Mouse (Mus musculus): ENCODE data around the gene Hist1h2be.
"Not testable (repeated sequence)": the region's sequence is repeated elsewhere in the genome, so short reads cannot be mapped to it uniquely, and the experiment has no call there.

The Hist1h2be gene

DNA sequence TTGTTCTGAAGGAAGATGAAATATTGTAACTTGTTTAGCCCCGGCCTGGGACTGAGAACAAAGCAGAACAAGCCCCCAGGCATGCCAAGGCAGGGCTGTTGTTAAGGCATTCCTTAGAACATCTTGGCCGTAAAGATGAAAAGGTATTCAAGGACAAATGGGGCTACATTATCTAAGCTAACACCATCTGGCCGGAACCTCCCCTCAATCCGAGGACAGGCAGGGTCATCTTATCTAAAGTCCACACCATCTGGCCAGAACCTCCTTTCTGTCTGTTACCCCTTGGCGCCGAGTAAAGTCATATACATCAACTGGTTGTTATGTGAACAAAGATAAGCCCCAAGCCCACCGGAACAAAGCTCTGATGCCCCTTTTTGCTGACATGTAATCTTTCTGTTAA is 29.0 kb downstream of the Hist1h2be start:
- DNase-seq, result not testable (repeated sequence)

DNA sequence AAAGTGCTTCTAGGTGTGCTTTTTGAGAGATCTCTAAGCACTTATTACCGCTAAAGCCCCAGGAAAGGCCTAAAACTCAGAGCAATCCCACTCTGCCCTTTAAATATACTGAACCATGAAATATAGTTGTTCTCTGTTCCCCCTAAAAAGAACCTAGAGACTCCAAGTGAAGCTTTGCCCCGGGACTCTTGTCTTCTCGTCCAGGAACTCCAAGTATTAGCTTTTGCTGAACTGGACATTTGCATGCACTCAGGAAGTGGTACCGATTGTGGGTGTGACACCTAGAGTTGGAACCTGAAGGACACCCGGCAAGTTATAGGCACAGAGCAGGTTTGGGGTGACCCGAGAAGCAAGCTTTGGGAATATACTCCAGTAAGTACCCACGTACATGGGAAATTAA is 29.7 kb downstream of the Hist1h2be start:
- no peak for DNase-seq

DNA sequence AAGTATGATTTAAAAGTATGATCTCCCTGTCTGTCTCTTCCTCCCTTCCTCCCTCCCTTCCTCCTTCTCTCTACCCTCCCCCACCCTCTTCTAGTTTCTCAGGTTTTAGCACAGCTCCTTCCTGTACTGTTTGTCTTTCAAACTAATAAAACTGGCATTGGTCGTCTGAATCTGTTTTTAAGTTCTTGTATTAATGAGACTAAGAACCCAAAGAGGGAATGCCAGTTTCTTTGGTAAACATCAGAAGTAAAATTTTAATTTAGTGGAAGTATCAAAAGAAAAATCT is 34.0 kb downstream of the Hist1h2be start:
- DNase-seq, result no peak

DNA sequence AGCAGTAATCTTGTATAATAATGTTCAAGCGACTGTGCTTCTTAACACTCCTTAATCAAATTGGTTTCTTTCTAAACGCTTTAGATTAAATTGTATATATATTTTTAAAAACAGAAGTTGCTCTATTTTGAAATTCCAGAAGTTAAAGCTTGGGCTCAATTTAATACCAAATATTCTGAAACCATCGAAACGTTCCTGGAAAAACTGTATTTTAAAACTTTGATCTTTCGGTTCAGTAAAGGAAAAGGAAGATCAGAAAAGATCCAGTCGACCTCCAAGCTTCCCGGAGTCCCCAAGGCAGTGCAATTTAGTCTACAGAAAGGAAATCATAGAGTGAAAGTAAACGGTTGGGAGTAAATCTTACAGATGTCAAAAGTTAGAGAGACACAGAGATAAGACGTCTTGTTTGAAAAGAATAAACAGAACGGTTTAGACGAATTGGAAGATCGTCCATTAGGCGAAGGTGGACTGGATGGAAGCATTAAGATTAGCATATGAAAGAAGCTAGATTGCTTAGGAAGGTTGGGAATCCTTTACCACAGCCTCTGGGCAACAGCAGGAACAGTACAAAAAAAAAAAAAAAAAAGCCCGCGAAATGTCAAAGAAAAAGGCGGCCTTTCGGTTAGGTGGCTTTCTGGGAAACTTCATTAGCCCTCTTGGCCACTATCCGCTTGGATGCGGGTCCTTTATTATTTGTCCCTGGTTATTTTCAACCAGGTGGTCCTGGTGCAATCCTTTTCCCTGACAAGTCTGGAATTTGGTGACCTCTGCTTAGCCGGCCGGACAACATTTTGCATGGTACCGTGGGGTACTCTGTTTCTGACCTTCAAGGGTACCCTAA is 34.6 kb downstream of the Hist1h2be start:
- DNase-seq, result peak in 1 of 2 experiments; percentile 22

DNA sequence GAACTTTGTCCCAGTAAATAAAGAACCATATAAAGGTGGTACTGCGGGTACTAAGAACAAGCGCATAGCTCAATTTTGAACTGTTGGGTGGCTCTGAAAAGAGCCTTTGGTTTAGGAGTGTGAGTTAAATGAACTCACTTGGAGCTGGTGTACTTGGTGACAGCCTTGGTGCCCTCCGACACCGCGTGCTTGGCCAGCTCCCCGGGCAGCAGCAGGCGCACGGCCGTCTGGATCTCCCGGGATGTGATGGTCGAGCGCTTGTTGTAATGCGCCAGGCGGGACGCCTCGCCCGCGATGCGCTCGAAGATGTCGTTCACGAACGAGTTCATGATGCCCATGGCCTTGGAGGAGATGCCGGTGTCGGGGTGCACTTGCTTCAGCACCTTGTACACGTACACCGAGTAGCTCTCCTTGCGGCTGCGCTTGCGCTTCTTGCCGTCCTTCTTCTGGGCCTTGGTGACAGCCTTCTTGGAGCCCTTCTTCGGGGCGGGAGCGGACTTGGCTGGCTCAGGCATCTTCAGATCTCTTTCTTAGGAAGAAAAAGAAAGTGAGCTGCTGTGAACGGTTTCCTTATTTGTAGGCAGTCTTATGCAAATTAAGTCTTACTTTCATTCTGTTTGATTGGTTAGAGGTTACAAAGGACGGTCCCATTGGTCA is 35.4 kb downstream of the Hist1h2be start:
- peak; percentile 71 to 77 for DNase-seq

DNA sequence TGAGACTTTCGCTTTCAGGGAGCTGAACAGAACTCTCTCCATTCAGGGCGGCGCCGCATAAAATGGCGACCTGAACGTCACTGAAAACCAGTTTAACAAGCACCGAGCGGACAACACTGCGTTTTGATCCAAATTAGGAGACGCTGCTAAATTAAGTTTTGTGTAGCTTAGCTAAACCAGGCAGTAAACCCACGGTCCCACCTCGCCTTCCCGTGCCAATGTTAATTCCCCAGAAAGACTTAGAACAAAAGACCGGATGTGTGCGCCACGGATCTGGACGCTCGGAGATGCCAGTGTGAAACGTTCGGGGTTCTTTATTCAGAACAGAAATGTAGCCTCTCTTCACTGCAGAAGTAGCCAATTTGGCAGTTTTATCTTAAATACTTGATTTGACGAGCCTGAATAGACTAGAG is 35.9 kb downstream of the Hist1h2be start:
- peak; percentile 82 to 85 for DNase-seq

DNA sequence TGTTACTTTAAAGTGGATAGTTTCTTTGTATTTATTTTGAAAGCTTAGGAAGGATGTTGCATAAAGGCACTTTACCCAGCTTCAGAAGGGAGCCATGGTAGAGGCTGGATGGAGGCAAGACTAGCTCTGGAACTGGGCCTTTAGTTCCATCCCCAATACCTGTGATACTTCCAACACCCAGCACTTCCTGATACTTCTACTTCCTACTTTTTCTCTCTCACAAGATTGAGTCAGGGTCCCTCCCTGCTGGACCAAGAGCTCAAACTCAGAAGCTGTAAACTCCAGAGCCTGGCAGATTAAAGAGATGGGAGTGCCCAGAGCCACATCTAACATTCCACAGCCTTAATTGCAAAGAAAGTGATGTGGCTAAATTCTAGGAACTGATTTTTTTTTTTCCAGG is 36.6 kb downstream of the Hist1h2be start:
- DNase-seq, result peak in 1 of 2 experiments; percentile 37

DNA sequence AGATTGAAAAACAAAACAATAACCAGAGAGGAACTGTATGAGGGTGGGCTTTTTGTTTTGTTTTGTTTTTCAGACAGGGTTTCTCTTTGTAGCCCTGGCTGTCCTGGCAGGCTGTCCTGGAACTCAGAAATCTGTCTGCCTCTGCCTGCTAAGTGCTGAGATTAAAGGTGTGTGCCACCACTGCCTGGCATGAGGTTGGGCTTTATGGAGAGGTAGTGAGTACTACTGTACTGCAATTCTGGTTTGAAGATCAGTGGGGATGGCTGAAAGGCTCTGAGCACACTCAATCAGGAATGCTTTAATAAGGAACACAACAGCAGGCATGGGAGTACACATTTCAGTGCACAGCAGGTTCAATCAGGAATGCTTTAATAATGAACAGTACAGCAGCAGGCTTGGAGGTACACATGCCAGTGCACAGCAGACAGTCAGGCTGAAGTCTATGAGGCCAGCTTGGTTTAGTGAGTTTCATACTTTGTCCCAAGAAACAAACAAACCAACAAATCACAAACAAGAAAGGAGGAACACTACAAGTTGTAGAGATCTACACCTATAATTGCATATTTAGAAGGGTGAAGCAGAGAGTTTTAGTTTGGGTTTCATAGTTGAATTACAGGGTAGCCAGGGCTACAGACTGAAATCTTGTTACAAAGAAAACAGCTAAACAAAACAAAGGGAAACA is 37.4 kb downstream of the Hist1h2be start:
- DNase-seq, result no peak

DNA sequence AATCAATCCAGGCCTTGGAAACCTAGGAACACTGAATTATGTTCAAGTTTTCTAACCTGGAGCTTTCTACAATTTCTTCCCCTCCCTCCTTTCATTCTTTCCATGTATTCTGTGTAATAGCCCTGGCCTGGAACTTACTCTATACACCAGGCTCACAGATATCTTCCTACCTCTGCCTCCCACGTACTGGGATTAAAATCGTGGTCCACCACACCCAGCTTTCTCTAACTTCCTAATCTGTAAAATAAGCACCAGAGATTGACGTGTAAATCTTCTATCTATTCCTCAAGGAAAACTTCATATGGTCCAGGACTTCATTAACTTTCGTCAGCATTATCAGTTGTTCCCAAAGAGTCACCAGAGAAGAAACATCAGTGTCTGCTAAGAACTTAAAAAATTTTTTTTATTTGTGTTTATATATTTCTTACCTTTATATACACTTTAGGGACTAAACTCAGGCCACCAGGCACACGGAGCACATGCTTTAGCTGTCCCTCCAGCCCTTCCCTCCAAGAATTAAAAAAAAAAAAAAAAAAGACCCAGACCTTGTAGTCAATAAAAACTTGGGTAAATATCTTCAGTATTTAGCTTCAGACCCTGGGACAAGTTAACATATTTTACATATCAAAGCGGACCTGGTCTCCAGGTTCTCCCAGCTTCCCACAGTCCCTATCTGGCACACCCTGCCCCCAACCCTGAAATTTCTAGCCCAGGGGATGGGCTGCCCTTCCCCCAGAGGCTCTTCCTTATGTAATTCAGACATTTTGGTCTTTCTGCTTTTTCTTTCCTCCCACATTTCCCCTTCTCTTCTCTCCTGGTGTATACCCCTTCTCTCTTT is 38.5 kb downstream of the Hist1h2be start:
- DNase-seq, result no peak

DNA sequence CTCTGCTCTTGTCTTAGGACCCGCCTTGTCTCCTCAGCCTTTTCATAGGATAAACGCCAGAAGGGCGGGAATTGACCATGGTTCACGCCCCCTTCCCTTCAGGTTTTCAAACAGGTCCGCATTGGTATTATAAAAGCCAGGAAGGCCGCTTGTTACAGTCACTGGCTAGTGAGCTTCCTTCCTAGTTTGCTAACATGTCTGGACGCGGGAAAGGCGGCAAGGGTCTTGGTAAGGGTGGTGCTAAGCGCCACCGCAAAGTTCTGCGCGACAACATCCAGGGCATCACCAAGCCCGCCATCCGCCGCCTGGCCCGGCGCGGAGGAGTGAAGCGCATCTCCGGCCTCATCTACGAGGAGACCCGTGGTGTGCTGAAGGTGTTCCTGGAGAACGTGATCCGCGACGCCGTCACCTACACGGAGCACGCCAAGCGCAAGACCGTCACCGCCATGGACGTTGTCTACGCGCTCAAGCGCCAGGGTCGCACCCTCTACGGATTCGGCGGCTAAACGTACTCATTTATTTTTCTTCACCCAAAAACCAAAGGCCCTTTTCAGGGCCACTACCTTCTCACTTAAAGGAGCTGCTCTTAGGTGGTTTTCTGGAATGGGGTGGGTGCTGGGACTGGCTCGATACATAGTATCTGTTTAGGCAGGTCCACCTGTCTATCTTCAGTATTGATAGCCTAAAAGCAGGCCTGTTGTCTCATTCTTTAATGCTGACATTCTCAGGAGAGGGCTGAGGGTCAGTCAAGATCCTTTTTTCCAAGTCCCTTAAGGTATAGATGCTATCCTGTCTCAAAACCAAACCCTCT is 39.3 kb downstream of the Hist1h2be start, which contains the start of gene Hist1h4d:
Gene Hist1h4d, plus strand, starts transcription at position 191 of the 811 bp plus-strand sequence.
- peak; percentile 92 to 94 for DNase-seq

DNA sequence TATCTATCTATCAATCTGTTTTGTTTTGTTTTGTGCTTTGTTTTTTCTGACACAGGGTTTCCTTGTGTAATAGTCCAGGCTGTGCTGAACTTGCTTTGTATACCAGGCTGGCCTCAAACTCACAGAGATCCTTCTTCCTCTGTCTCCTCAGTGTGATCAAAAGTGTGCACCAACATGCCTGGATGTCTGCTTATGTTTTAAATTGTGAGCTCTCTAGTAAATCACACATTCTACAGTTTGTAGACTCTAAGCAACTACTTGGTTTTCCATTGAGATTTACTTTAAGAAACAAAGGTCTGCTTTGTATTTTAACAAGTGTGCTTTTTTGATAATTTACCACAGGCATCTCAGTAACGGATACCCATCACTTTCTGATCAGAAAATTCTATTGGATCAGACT is 43.1 kb downstream of the Hist1h2be start:
- no peak for DNase-seq

DNA sequence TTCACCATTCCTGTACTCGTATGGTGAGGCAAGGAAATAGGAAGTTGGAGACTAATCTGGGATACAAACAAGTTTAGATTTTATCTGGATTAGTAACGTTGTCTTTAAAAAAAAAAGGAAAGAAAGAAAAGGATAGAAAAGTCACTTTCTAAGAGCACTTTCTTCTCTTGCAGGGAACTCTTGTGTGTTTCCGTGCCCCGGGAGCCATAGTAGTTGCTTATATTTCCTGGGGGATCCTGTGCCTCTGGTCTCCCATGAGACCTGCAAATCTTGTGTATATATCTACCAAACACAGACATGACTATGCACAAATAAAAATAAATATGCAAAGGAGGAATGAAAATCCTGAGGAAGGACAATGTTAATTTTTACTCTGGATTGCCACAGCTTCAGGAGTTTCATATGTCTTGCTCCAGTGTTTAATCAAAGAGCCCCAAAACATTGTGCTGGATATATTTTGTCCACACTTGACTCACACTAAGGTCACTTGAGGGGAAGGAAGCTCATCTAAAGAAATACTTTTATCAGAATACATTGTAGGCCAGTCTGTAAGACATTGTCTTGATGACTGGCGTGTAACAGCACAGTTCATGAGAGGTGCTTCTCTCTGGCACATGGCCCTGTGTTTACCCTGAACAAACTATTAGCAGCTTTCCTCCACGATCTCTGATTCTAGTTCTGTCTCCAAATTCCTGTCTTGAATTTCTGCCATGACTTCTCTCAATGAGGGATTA is 43.9 kb downstream of the Hist1h2be start:
- no peak for DNase-seq

DNA sequence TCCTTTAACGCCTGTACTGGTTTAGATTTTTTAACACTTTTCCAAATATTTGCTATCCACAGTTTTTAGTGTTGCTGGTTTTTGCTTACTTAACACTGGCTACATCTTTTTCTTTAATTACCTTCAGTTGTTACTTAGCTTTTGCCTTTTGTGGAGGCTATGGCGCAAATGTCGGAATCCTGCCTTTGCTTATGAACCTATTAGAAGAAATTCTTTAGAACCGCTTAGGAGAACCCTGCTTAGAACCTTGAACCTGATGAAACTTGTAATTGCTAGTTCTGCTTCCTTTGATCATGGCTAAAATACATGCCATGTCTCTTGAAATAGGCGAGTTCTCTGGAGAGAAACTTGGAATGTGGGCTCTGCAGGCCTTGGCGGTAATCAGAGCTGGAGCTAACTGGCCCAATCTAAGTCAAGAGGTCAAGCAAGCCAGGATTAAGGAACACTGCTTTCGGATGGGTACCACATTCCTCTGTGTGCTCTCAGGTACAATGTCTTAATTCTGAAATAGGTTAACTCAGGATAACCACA is 44.5 kb downstream of the Hist1h2be start:
- peak in 1 of 2 experiments; percentile 22 for DNase-seq

DNA sequence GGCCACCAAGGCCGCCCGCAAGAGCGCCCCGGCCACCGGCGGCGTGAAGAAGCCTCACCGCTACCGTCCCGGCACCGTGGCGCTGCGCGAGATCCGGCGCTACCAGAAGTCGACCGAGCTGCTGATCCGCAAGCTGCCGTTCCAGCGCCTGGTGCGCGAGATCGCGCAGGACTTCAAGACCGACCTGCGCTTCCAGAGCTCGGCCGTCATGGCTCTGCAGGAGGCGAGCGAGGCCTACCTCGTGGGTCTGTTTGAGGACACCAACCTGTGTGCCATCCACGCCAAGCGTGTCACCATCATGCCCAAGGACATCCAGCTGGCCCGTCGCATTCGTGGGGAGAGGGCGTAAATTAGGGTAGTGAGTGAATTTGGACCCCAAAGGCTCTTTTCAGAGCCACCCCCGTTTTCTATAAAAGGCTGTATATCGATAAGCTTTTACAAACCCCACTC is 45.0 kb downstream of the Hist1h2be start:
- peak in 1 of 2 experiments; percentile 39 for DNase-seq

DNA sequence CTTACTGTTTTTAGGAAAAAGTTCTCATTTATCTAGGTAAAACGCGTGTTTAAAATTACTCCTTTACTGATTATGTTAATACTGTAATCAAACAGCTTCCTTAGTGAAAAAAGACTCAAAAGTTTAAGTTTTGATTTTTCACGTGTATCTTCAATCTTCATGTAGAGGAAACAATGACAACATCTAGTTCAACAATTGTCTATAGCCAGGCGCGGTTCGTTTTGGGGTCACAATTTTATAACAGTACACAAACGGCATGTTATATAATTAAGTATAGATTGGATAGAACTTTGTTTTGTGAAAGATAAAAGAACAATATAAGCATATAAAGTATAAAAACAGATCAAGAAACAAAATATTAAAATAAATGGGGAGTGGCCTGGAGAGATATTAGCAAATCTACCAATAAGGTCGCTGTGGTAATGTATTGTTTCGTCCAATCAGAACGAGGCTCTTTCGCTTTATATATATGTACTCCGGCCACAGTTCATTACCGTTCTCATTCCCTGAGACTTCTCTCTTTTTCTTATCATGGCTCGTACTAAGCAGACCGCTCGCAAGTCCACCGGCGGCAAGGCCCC is 45.6 kb downstream of the Hist1h2be start, which contains the start of gene Hist1h3d:
Gene Hist1h3d, plus strand, starts transcription at position 493 of the 581 bp plus-strand sequence.
- DNase-seq, result peak in 1 of 2 experiments; percentile 66

DNA sequence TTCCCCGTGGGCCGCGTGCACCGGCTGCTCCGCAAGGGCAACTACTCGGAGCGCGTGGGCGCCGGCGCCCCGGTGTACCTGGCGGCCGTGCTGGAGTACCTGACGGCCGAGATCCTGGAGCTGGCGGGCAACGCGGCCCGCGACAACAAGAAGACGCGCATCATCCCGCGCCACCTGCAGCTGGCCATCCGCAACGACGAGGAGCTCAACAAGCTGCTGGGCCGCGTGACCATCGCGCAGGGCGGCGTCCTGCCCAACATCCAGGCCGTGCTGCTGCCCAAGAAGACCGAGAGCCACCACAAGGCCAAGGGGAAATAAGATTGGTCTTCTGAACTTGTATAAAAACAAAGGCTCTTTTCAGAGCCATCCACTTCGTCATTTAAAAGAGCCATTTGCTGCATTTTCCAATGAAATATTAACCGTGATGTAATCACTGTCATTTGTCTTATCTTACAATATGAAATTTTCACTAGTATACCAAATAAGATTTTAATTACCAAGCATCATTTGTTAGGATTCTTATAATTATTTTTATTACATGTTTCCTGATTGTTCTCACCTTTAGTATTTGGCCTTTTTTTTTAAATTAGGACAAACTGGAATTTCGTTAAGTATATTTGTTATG is 46.3 kb downstream of the Hist1h2be start:
- not testable (repeated sequence) for DNase-seq

DNA sequence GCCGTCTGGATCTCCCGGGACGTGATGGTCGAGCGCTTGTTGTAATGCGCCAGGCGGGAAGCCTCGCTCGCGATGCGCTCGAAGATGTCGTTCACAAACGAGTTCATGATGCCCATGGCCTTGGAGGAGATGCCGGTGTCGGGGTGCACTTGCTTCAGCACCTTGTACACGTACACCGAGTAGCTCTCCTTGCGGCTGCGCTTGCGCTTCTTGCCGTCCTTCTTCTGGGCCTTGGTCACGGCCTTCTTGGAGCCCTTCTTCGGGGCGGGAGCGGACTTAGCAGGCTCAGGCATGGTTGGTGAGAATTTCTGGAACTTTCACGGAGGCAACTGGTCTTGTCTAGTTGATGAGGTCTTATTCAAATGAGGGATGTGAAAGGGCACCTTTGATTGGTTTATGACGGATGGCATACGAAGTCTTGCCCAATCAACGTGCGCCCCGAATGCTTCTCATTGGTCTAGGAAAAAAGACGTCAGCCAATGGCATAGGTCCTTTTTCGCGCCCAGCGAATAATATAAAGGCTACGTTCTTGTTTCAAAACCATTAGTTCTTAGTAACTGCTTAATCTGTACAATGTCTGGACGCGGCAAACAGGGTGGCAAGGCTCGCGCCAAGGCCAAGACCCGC is 46.9 kb downstream of the Hist1h2be start, which contains the start of the genes Hist1h2bf and Hist1h2ad:
Gene Hist1h2bf, minus strand, starts transcription at position 299 of the 627 bp plus-strand sequence.
Gene Hist1h2ad, plus strand, starts transcription at position 484 of the 627 bp plus-strand sequence.
- peak; percentile 88 to 94 for DNase-seq

DNA sequence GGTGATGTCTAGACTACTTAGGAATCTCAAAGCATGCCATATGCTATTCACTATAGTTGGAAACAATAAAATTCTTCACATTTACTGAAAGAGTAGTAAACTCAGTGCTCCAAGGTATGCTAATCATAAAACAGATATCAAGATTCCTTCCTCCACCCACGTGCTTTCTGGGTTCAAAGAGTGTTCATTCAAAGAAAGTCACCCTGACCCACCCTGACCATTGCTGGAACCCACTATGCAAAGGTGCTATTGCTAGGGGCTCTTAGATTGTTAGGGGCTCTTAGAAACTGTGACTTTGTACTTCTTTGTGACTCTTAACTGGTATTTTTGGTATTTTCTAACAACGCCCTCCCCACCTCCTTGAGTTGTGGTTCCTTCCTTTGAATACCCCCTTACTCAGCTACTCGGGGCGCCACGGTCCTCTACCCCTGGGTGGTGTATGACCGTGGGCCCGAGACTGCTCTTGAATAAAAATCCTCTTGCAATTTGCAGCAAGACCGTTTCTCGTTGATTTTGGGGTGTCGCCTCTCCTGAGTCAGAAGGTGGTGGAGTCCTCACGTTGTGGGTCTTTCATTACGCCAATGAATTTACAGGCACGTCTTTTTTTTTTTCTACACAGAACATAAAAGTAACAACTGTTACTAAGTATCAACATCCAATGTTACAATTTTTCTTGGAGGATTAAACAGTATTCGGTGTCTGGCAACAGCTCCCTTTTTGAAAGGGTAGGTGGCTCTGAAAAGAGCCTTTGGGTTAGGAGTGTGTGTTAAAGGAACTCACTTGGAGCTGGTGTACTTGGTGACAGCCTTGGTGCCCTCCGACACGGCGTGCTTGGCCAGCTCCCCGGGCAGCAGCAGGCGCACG is 47.7 kb downstream of the Hist1h2be start:
- peak in 1 of 2 experiments; percentile 18 for DNase-seq
